Mouse (Mus musculus) liver, adult 2 months (tissue): ENCODE measurements around the gene Pbp2.

ENCODE experiments used
- CTCF ChIP-seq: fragments of 200-500 bp; IDR thresholded peaks from 2 replicates; pipeline ENCODE4 v1.5.1; 2011; ENCODE audit warnings: low read depth, low read length, control low read depth
- POLR2A ChIP-seq: fragments of 200-500 bp; IDR thresholded peaks from 2 replicates; pipeline ENCODE4 v1.6.1; 2011; ENCODE audit warnings: low read length, control low read depth; ENCODE audit not compliant: insufficient read depth; ENCODE audit errors: extremely low read depth

DNA sequence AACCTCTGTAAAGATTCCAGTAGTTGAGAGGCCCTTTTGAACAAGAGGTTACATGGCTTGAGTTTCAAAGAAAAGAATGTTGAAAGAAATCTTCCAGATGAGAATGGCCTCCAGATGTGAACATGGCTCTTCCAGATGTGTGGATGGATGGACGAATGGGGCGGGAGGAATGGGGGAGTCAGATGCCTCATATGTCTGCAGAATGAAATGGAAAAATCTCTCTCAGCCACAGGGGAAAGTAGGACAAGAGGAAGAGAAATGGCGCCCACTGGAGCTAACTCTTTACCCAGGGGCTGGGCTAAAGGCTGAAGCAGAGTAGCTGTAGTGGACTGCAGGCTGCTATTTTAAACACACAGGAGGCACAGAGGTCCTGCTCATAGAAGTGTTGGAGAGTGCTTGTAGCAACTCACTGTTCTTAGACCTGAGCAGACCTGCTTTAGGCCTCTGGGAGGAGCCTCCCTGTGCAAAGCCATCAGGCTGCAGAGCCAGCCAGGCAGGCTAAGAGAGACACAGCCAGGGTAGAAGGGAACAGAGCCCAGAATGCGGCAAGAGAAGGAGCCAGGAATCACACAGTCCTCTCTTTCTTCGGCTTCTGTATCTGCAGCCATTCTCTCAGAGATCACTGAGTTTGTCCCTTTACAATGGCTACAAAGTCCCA lies 23.9 kb upstream of the Pbp2 start:
- TF ChIP-seq CTCF, result no peak
- no peak for TF ChIP-seq POLR2A
